22 mouse cellular contexts compared by ENCODE assay signal in the genomic region with DNA sequence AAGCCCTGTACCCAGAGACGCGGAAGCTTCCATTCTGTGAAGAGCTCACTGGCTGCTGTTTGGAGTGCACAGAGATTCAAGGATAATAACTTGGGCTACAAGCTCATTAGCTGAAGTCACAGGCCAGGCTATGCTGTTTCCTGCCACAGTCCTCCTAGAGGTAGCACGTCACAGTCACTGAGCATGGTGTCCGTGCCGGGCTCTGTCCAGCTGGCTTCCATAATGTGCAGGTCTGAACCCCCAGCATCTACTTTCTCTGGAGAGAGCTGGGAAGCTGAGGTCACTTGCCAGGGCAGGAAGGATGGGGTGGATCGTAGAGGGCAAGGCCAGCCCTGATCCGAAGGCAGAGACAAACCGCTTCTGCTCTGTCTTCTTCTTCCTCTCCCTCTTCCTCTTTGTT.
"Had no signal": no experiment of that assay in that cellular context is flagged by ENCODE, and none has a peak within 500 bp of the region (broad histone marks: within the 10 kb centered on the region; RNA-seq: fewer than 3 reads in every experiment).

No protein-coding gene starts in this region.

- H3K9ac ChIP-seq: limb, embryonic 13.5 days; liver, embryonic 12.5 days; liver, embryonic 15.5 days; midbrain, embryonic 12.5 days; midbrain, embryonic 15.5 days; neural tube, embryonic 12.5 days; neural tube, embryonic 15.5 days; stomach, embryonic 15.5 days had no signal

- ATAC-seq: hindbrain, postnatal 0 days; inflammation-experienced regulatory T-cells, adult 6 months; intestine, embryonic 16.5 days; liver, embryonic 12.5 days; midbrain, embryonic 15.5 days had no signal

- H3K9me3 ChIP-seq: limb, embryonic 10.5 days; limb, embryonic 13.5 days; liver, embryonic 12.5 days; liver, embryonic 15.5 days; midbrain, embryonic 12.5 days; midbrain, embryonic 15.5 days; neural tube, embryonic 12.5 days; neural tube, embryonic 15.5 days; stomach, embryonic 15.5 days had no signal

- H3K4me3 ChIP-seq: layer of hippocampus, adult 2 months; limb, embryonic 10.5 days; limb, embryonic 13.5 days; liver, embryonic 12.5 days; liver, embryonic 15.5 days; midbrain, embryonic 12.5 days; midbrain, embryonic 15.5 days; neural tube, embryonic 12.5 days; neural tube, embryonic 15.5 days; stomach, embryonic 15.5 days had no signal

- H3K27ac ChIP-seq: hindbrain, postnatal 0 days; layer of hippocampus, adult 2 months; limb, embryonic 10.5 days; limb, embryonic 13.5 days; liver, embryonic 12.5 days; liver, embryonic 15.5 days; midbrain, embryonic 12.5 days; midbrain, embryonic 15.5 days; neural tube, embryonic 12.5 days; neural tube, embryonic 15.5 days; stomach, embryonic 15.5 days had no signal

- H3K27me3 ChIP-seq: midbrain, embryonic 15.5 days; neural tube, embryonic 12.5 days; neural tube, embryonic 15.5 days had no signal

- H3K36me3 ChIP-seq: limb, embryonic 10.5 days; limb, embryonic 13.5 days; liver, embryonic 12.5 days; liver, embryonic 15.5 days; midbrain, embryonic 12.5 days; midbrain, embryonic 15.5 days; neural tube, embryonic 12.5 days; neural tube, embryonic 15.5 days; stomach, embryonic 15.5 days had no signal

- H3K4me2 ChIP-seq: limb, embryonic 13.5 days; liver, embryonic 12.5 days; liver, embryonic 15.5 days; midbrain, embryonic 12.5 days; midbrain, embryonic 15.5 days; neural tube, embryonic 12.5 days; neural tube, embryonic 15.5 days; stomach, embryonic 15.5 days had no signal

- DNase-seq: kidney, adult 9 months; layer of hippocampus, adult 9-11 months; liver; lung, adult 18-20 months; lung, postnatal 14 days; retina, postnatal 1 day; right cerebral cortex, postnatal 25 days; spleen, adult 18-20 months; thymus, postnatal 25 days had no signal

- H3K4me1 ChIP-seq: limb, embryonic 10.5 days; limb, embryonic 13.5 days; liver, embryonic 12.5 days; liver, embryonic 15.5 days; midbrain, embryonic 15.5 days; neural tube, embryonic 12.5 days; neural tube, embryonic 15.5 days; stomach, embryonic 15.5 days had no signal
